Mouse (Mus musculus): ENCODE measurements around the gene Tpx2.

GRCm38 (mm10) chr2:152913471-152913870 lies 65.7 kb downstream of the Tpx2 start:
- TF ChIP-seq CTCF (IDR thresholded peaks at IDR 0.05; ENCODE audit: control insufficient read depth, insufficient read depth, insufficient read length) (no peak), USF1 (IDR thresholded peaks at IDR 0.05; ENCODE audit: low read depth) (no peak), MYOG (IDR thresholded peaks at IDR 0.05; ENCODE audit: control insufficient read depth, extremely low read depth, insufficient read length) (no peak), MAX (IDR thresholded peaks at IDR 0.05) (no peak), FOSL1 (IDR thresholded peaks at IDR 0.05; ENCODE audit: insufficient read depth, low read length, poor library complexity, severe bottlenecking) (no peak), MYOD1 (IDR thresholded peaks at IDR 0.05; ENCODE audit: control insufficient read depth, insufficient read length, low read depth) (no peak), CEBPB (IDR thresholded peaks at IDR 0.05; ENCODE audit: low read depth) (no peak)

Data from C2C12 (cell line).